Mouse (Mus musculus) neural tube, embryonic 13.5 days (tissue): ENCODE results near the gene Clrn3. TPM values are rescaled to one million over a fixed set of nuclear protein-coding genes. Genes with fewer than 3 reads are reported as not detected.

Experiments
- ATAC-seq: fragments of 200-750 bp; cut with Nextera tagmentation; 2 replicates; pipeline ENCODE4 v1.8.0; 2017; ENCODE audit warnings: low read depth, mild to moderate bottlenecking, moderate TSS enrichment, moderate library complexity
- H3K27ac ChIP-seq: fragments of 300-500 bp; sonication (generic); replicated peaks from 2 replicates; pipeline ENCODE4 v1.5.1; 2015; ENCODE audit warnings: moderate library complexity, mild to moderate bottlenecking, inconsistent platforms
- H3K27me3 ChIP-seq: fragments of 300-500 bp; sonication (generic); 2 replicates; pipeline ENCODE4 v1.6.1; 2015; ENCODE audit warnings: mild to moderate bottlenecking, inconsistent platforms
- H3K36me3 ChIP-seq: fragments of 300-500 bp; sonication (generic); 2 replicates; pipeline ENCODE4 v1.6.1; 2015; ENCODE audit warnings: mild to moderate bottlenecking, inconsistent platforms
- H3K4me1 ChIP-seq: fragments of 300-500 bp; sonication (generic); replicated peaks from 2 replicates; pipeline ENCODE4 v1.6.1; 2015; ENCODE audit warnings: inconsistent platforms
- H3K4me2 ChIP-seq: fragments of 300-500 bp; sonication (generic); 2 replicates; pipeline ENCODE4 v1.6.1; 2015; ENCODE audit warnings: inconsistent platforms, mild to moderate bottlenecking, moderate library complexity
- H3K4me3 ChIP-seq: fragments of 300-500 bp; sonication (generic); 2 replicates; pipeline ENCODE4 v1.5.1; 2015; ENCODE audit warnings: mild to moderate bottlenecking, inconsistent platforms
- H3K9ac ChIP-seq: fragments of 300-500 bp; sonication (generic); 2 replicates; pipeline ENCODE4 v1.6.1; 2015; ENCODE audit warnings: moderate library complexity, mild to moderate bottlenecking, inconsistent platforms
- H3K9me3 ChIP-seq: fragments of 300-500 bp; sonication (generic); 2 replicates; pipeline ENCODE4 v1.6.1; 2016; ENCODE audit warnings: inconsistent platforms
- WGBS: fragments of 180-500 bp; shearing (Covaris S2); methylation state at CpG from one replicate; pipeline ENCODE4 v1.1.7; 2015; 5-methylcytosine and 5-hydroxymethylcytosine counted together
- polyA plus RNA-seq: library from polyadenylated mRNA; unstranded; fragments of >200 nt; fragmentation: Nextera tagmentation; extraction: Ambion mirVana; gene quantifications from 2 replicates; pipeline ENCODE4 v1.2.1, GENCODE M21; 2015

Gene Clrn3
- polyA plus RNA-seq, 1 experiment from 2014 or later: not detected

- 94% methylated on average over 2 of the region's 2 CpGs for WGBS
- Histone ChIP-seq H3K27ac (no peak overlapping the region), H3K36me3 (no peaks in the 10 kb centered on the region), H3K9me3 (no peaks in the 10 kb centered on the region), H3K4me3 (no peak overlapping the region), H3K27me3 (no peaks in the 10 kb centered on the region), H3K9ac (no peak overlapping the region), H3K4me2 (no peak overlapping the region), H3K4me1 (0 out of 2 replicates have a peak, but pooled peaks cover 2% of the 10 kb centered on the region)
- no peak for ATAC-seq
These were observed 614 bp upstream of the Clrn3 start for GRCm38 (mm10) chr7:135529068-135529467.

DNA sequence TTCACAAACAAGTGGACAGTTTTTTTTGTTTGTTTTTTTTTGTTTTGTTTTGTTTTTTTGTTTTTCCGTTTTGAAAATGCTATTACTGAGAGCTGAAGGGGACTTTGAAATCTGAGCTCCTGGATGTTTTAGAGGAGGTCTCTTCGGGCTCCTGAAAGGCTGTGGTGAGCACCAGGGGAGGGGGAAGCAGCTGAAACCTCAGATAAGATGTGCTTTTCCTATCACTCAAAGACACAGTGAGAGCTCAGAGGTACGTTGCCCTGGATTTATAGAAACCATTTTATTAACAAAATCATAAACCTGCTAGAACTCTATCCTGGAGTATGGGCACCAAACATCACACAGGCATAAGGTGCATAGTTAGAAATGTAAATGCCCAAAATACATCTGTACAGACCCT is 1.3 kb downstream of the Clrn3 start:
- 79% methylated on average over 3 of the region's 3 CpGs for WGBS
- no peak overlapping the region for H3K4me2 ChIP-seq
- no peak for ATAC-seq

DNA sequence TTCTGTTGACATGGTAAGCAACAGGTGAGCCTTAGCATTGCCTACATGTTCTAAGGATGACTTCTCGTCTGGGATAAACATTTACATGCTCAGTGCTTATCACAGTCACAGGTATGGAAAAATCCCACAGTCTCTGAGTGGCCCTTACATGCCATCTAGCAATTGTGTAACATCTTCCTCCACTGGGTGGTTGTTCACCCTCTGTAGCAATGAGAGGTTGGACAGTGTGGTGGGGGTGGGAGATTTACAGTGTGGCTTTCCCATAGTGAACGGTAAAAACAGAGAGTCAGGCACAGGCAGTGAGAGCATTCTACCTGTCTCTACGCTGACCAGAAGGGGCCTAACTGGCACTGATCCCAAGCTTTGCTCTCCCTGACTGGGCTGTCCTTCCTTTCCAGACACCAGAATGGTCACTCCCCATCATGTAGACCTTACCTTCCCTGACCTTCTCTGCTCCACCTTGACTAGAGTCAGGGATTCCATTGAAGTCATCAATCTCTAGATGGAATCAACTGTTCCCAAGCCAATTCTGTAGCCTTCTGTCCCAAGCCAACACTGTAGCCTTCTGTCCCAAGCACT is 1.8 kb downstream of the Clrn3 start:
- Histone ChIP-seq H3K4me1 (0 out of 2 replicates have a peak, but pooled peaks cover 6% of the 10 kb centered on the region), H3K27ac (no peak overlapping the region), H3K27me3 (no peaks in the 10 kb centered on the region), H3K4me2 (no peak overlapping the region), H3K9me3 (no peaks in the 10 kb centered on the region), H3K9ac (no peak overlapping the region), H3K36me3 (no peaks in the 10 kb centered on the region), H3K4me3 (no peak overlapping the region)
- WGBS: 91% methylated on average over 3 of the region's 3 CpGs
- no peak for ATAC-seq

More for the DNA sequence above, 1.3 kb downstream of the Clrn3 start:
- Histone ChIP-seq H3K27ac (no peak overlapping the region), H3K4me3 (no peak overlapping the region), H3K9ac (no peak overlapping the region), H3K9me3 (no peaks in the 10 kb centered on the region), H3K36me3 (no peaks in the 10 kb centered on the region), H3K4me1 (0 out of 2 replicates have a peak, but pooled peaks cover 4% of the 10 kb centered on the region), H3K27me3 (no peaks in the 10 kb centered on the region)

- Histone ChIP-seq H3K4me1 (0 out of 2 replicates have a peak, but pooled peaks cover 8% of the 10 kb centered on the region), H3K4me3 (no peak overlapping the region), H3K27ac (no peak overlapping the region), H3K27me3 (no peaks in the 10 kb centered on the region), H3K9ac (no peak overlapping the region), H3K4me2 (no peak overlapping the region), H3K36me3 (no peaks in the 10 kb centered on the region), H3K9me3 (no peaks in the 10 kb centered on the region)
- WGBS: 67% methylated on average over 6 of the region's 6 CpGs
- no peak for ATAC-seq
These were observed 4.0 kb downstream of the Clrn3 start for GRCm38 (mm10) chr7:135524424-135524967.

GRCm38 (mm10) chr7:135523981-135524380 is 4.5 kb downstream of the Clrn3 start:
- no peak overlapping the region for H3K9ac ChIP-seq
- 0 out of 2 replicates have a peak, but pooled peaks cover 8% of the 10 kb centered on the region for H3K4me1 ChIP-seq
- H3K4me2 ChIP-seq: no peak overlapping the region
- no peaks in the 10 kb centered on the region for H3K36me3 ChIP-seq
- H3K9me3 ChIP-seq: no peaks in the 10 kb centered on the region
- WGBS: 45% methylated on average over 4 of the region's 4 CpGs
- no peaks in the 10 kb centered on the region for H3K27me3 ChIP-seq
- ATAC-seq: no peak
- H3K27ac ChIP-seq: no peak overlapping the region
- no peak overlapping the region for H3K4me3 ChIP-seq

- WGBS: 64% methylated on average over 15 of the region's 15 CpGs
- no peak for ATAC-seq
- no peak overlapping the region for H3K9ac ChIP-seq
- no peaks in the 10 kb centered on the region for H3K9me3 ChIP-seq
- H3K4me2 ChIP-seq: no peak overlapping the region
- H3K4me1 ChIP-seq: 0 out of 2 replicates have a peak, but pooled peaks cover 8% of the 10 kb centered on the region
- no peaks in the 10 kb centered on the region for H3K27me3 ChIP-seq
- no peak overlapping the region for H3K27ac ChIP-seq
- H3K4me3 ChIP-seq: no peak overlapping the region
- H3K36me3 ChIP-seq: no peaks in the 10 kb centered on the region
These were observed 6.5 kb downstream of the Clrn3 start for GRCm38 (mm10) chr7:135521755-135522512.

DNA sequence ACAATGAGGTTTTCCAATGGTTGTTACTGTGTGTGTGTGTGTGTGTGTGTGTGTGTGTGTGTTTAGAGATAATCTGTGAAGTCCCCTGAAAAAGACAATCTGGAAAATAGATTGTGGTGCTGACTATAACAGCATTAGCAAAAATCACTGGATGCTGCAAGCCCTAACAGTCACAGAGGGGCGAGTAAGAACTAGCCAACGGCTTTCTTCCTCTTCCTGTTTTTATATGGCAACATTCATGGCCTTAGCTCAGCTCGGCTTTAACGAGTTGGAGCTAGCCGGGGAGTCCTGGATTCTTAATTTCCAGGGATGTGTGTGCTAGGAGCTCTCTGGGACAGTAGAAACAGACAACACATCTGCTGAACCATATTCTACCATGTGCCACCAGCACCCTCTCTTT is 8.2 kb downstream of the Clrn3 start:
- H3K4me1 ChIP-seq: 0 out of 2 replicates have a peak, but pooled peaks cover 8% of the 10 kb centered on the region
- H3K4me3 ChIP-seq: no peak overlapping the region
- ATAC-seq: no peak
- H3K27me3 ChIP-seq: no peaks in the 10 kb centered on the region
- WGBS: 77% methylated on average over 5 of the region's 5 CpGs
- H3K27ac ChIP-seq: no peak overlapping the region
- H3K9me3 ChIP-seq: no peaks in the 10 kb centered on the region
- H3K36me3 ChIP-seq: no peaks in the 10 kb centered on the region
- no peak overlapping the region for H3K4me2 ChIP-seq
- no peak overlapping the region for H3K9ac ChIP-seq

- Histone ChIP-seq H3K9me3 (no peaks in the 10 kb centered on the region), H3K27ac (no peak overlapping the region), H3K4me2 (no peak overlapping the region), H3K4me1 (0 out of 2 replicates have a peak, but pooled peaks cover 4% of the 10 kb centered on the region), H3K36me3 (no peaks in the 10 kb centered on the region), H3K9ac (no peak overlapping the region), H3K4me3 (no peak overlapping the region), H3K27me3 (no peaks in the 10 kb centered on the region)
- ATAC-seq: no peak
- WGBS: 65% methylated on average over 4 of the region's 4 CpGs
These were observed 11.3 kb downstream of the Clrn3 start for GRCm38 (mm10) chr7:135517191-135517590.

DNA sequence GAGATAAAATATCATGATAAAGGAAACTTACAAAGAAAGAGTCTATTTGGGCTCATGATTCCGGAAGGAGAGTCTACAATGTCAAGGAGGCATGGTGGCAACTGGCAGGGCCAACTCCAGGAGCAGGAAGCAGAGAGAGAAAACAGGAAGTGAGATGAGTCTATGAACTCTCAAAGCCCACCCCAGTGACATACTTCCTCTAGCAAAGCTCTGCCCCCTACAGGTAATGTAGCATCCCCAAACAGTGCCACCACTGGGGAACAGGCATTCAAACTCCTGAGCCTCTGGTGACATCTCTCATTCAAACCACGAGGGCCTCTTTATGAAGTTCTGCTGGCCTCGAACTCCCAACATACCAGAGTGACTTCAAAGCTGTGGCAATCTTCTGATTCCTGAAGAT is 16.7 kb downstream of the Clrn3 start:
- H3K9me3 ChIP-seq: no peaks in the 10 kb centered on the region
- H3K4me3 ChIP-seq: no peak overlapping the region
- no peaks in the 10 kb centered on the region for H3K4me1 ChIP-seq
- no peak for ATAC-seq
- H3K27ac ChIP-seq: no peak overlapping the region
- WGBS: 79% methylated on average over 3 of the region's 3 CpGs
- no peaks in the 10 kb centered on the region for H3K36me3 ChIP-seq
- no peak overlapping the region for H3K9ac ChIP-seq
- no peak overlapping the region for H3K4me2 ChIP-seq
- H3K27me3 ChIP-seq: no peaks in the 10 kb centered on the region

GRCm38 (mm10) chr7:135510431-135510830 is 18.0 kb downstream of the Clrn3 start:
- no peak overlapping the region for H3K27ac ChIP-seq
- 92% methylated on average over 5 of the region's 5 CpGs for WGBS
- H3K9me3 ChIP-seq: no peaks in the 10 kb centered on the region
- H3K27me3 ChIP-seq: no peaks in the 10 kb centered on the region
- no peak for ATAC-seq
- H3K36me3 ChIP-seq: no peaks in the 10 kb centered on the region
- H3K4me1 ChIP-seq: no peaks in the 10 kb centered on the region
- H3K4me2 ChIP-seq: no peak overlapping the region
- no peak overlapping the region for H3K4me3 ChIP-seq
- H3K9ac ChIP-seq: no peak overlapping the region

GRCm38 (mm10) chr7:135509272-135509671 is 19.2 kb downstream of the Clrn3 start:
- H3K36me3 ChIP-seq: no peaks in the 10 kb centered on the region
- no peaks in the 10 kb centered on the region for H3K9me3 ChIP-seq
- no peak overlapping the region for H3K4me3 ChIP-seq
- no peak for ATAC-seq
- H3K27me3 ChIP-seq: no peaks in the 10 kb centered on the region
- H3K27ac ChIP-seq: no peak overlapping the region
- H3K4me2 ChIP-seq: no peak overlapping the region
- no peak overlapping the region for H3K9ac ChIP-seq
- no peaks in the 10 kb centered on the region for H3K4me1 ChIP-seq
- WGBS: 93% methylated on average over 3 of the region's 3 CpGs

DNA sequence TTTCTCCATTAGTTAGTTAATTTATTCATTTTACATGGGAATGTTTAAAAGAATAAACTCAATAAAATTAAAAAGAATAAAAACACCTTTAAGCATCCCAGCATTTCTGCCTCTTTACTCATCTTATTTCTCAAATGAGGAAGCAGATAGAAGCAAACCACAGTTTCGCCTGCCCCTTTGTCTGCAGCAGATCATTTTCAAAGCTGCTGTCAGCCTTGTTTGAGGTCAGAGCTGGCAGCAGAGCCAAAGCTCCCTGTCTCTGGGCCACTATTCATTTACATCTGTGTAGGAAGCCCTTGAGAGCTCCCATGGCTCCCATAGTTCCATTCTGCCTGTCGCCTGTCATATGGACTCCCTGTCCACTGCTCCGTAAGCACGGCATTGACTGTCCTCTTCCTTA is 19.9 kb downstream of the Clrn3 start:
- 74% methylated on average over 4 of the region's 4 CpGs for WGBS
- no peaks in the 10 kb centered on the region for H3K36me3 ChIP-seq
- H3K27me3 ChIP-seq: no peaks in the 10 kb centered on the region
- no peaks in the 10 kb centered on the region for H3K9me3 ChIP-seq
- no peak overlapping the region for H3K9ac ChIP-seq
- H3K27ac ChIP-seq: no peak overlapping the region
- no peak overlapping the region for H3K4me3 ChIP-seq
- no peaks in the 10 kb centered on the region for H3K4me1 ChIP-seq
- ATAC-seq: no peak
- H3K4me2 ChIP-seq: no peak overlapping the region
